Mouse (Mus musculus): ENCODE measurements around the gene Klrc3.
"Not testable (repeated sequence)": the region's sequence is repeated elsewhere in the genome, so short reads cannot be mapped to it uniquely, and the experiment has no call there.

The Klrc3 gene

GRCm38 (mm10) chr6:129643237-129643636 lies at the start of gene Klrc3:
Gene Klrc3, minus strand, starts transcription at chr6:129643337.
- DNase-seq (ENCODE audit: low read depth, low spot score) = not testable (repeated sequence)

GRCm38 (mm10) chr6:129691436-129691835 lies 48.3 kb upstream of the Klrc3 start:
- not testable (repeated sequence) for DNase-seq (ENCODE audit: low read depth, low spot score)

GRCm38 (mm10) chr6:129680379-129680778 lies 37.2 kb upstream of the Klrc3 start:
- no peak for DNase-seq (ENCODE audit: low read depth, low spot score)

GRCm38 (mm10) chr6:129678873-129679272 lies 35.7 kb upstream of the Klrc3 start, which contains the start of gene Klrc1:
Gene Klrc1, minus strand, starts transcription at chr6:129678973.
- no peak for DNase-seq (ENCODE audit: low read depth, low spot score)

GRCm38 (mm10) chr6:129661301-129661700 lies 18.2 kb upstream of the Klrc3 start:
- not testable (repeated sequence) for DNase-seq (ENCODE audit: low read depth, low spot score)

GRCm38 (mm10) chr6:129660589-129660988 lies 17.5 kb upstream of the Klrc3 start, which contains the start of gene Klrc2:
Gene Klrc2, minus strand, starts transcription at chr6:129660689.
- DNase-seq (ENCODE audit: low read depth, low spot score) = not testable (repeated sequence)

GRCm38 (mm10) chr6:129644054-129644453 lies 917 bp upstream of the Klrc3 start:
- not testable (repeated sequence) for DNase-seq (ENCODE audit: low read depth, low spot score)

GRCm38 (mm10) chr6:129631046-129631445 lies 12.1 kb downstream of the Klrc3 start:
- DNase-seq (ENCODE audit: low read depth, low spot score) = not testable (repeated sequence)

- DNase-seq (ENCODE audit: low read depth, low spot score) = peak; percentile 9
These were observed 19.4 kb downstream of the Klrc3 start, which contains the start of gene Klrk1 for GRCm38 (mm10) chr6:129623735-129624134. Gene Klrk1, minus strand, starts transcription at chr6:129623864.

GRCm38 (mm10) chr6:129608372-129608771 lies 34.8 kb downstream of the Klrc3 start:
- no peak for DNase-seq (ENCODE audit: low read depth, low spot score)

GRCm38 (mm10) chr6:129591508-129591907 lies 51.6 kb downstream of the Klrc3 start, which contains the start of gene Klrd1:
Gene Klrd1, plus strand, starts transcription at chr6:129591782.
- peak; percentile 55 for DNase-seq (ENCODE audit: low read depth, low spot score)
